8 mouse cellular contexts compared by ENCODE assay signal in the genomic region with DNA sequence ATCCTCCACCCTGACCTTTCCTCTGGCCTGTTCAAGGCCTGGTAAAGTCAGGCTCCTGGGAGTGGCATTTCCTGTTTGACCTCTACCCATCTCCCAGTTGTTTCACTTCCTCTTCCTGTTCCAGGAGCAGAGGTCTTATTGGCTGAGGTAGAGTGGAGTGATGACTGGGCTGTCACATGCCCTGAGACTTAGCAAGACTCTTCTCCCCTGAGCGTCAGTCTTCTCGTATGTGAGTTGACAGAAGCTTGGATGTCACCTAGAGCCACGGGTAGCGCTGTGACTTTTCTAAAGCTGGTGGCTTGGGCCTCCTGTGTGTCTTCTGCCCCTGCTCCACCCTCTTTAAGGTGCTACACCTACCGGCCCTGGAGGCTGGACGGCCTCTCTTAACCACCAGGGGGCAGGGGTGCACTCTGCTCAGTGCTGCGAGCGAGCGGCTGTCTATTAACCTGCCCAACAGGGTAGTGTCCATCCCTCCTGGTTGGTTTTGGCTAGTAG. TPM values are rescaled to one million over a fixed set of nuclear protein-coding genes. Genes with fewer than 3 reads are reported as not detected.
DNase-seq lines count a peak whose midpoint lies in the region; ATAC-seq and TF ChIP-seq lines count a peak whose summit lies in the region.

No protein-coding gene starts in this region.

- no peak overlapping the region for H3K4me3 ChIP-seq in heart, embryonic 11.5 days (ENCODE audit: low read depth, low read length)
- H3K4me3 ChIP-seq in bone marrow, adult 2 months (replicated peaks; ENCODE audit: control insufficient read depth, low read depth, low read length), result peak overlapping the region; percentile 36
- no peak overlapping the region for H3K4me3 ChIP-seq in forebrain, postnatal 0 days (ENCODE audit: low read depth, low read length)
- no peak overlapping the region for H3K4me3 ChIP-seq in hindbrain, postnatal 0 days (ENCODE audit: low read length)

- peaks cover 3% of the 10 kb centered on the region; the same call in 1 of the 2 replicates for H3K27me3 ChIP-seq in heart, embryonic 11.5 days (ENCODE audit: control insufficient read depth, insufficient read depth, low read length)
- H3K27me3 ChIP-seq in forebrain, postnatal 0 days (ENCODE audit: insufficient read depth, low read length), result no peaks in the 10 kb centered on the region
- no peaks in the 10 kb centered on the region for H3K27me3 ChIP-seq in hindbrain, postnatal 0 days (ENCODE audit: insufficient read depth, low read length)

- TF ChIP-seq POLR2A in bone marrow, adult 2 months (IDR thresholded peaks at IDR 0.05; ENCODE audit: borderline replicate concordance, control insufficient read depth, low read depth, low read length), result peak; percentile 60; the same call in 1 of the 2 replicates

- H3K27ac ChIP-seq in heart, embryonic 11.5 days (ENCODE audit: low read depth, low read length), result no peak overlapping the region
- peak overlapping the region; percentile 95 for H3K27ac ChIP-seq in bone marrow, adult 2 months (ENCODE audit: control insufficient read depth, insufficient read depth, low read depth, low read length, poor library complexity)
- H3K27ac ChIP-seq in forebrain, postnatal 0 days (ENCODE audit: low read depth, low read length), result no peak overlapping the region
- H3K27ac ChIP-seq in hindbrain, postnatal 0 days, result no peak overlapping the region

- no peak for ATAC-seq in heart, embryonic 11.5 days (replicated peaks; ENCODE audit: insufficient number of reproducible peaks, low FRiP score, low TSS enrichment)
- peak; percentile 53 for ATAC-seq in forebrain, postnatal 0 days
- peak; percentile 64 for ATAC-seq in hindbrain, postnatal 0 days

- H3K36me3 ChIP-seq in heart, embryonic 11.5 days (ENCODE audit: control insufficient read depth, insufficient read depth, low read length), result peaks cover 11% of the 10 kb centered on the region; the same call in 1 of the 2 replicates
- peaks cover 24% of the 10 kb centered on the region for H3K36me3 ChIP-seq in forebrain, postnatal 0 days (ENCODE audit: insufficient read depth)
- peaks cover 18% of the 10 kb centered on the region for H3K36me3 ChIP-seq in hindbrain, postnatal 0 days (ENCODE audit: insufficient read depth, low read length)

- peak; percentile 87 for TF ChIP-seq CTCF in bone marrow, adult 2 months (IDR thresholded peaks at IDR 0.05; ENCODE audit: control insufficient read depth, insufficient read depth, low read length)
- TF ChIP-seq CTCF in forebrain, postnatal 0 days (IDR thresholded peaks at IDR 0.05; ENCODE audit: low read depth), result peak; percentile 86
- TF ChIP-seq CTCF in hindbrain, postnatal 0 days (IDR thresholded peaks at IDR 0.05; ENCODE audit: low read depth), result peak; percentile 92

- 26% methylated on average over 9 of the region's 9 CpGs for WGBS in heart, embryonic 11.5 days (ENCODE audit: insufficient replicate concordance)
- 5% methylated on average over 9 of the region's 9 CpGs for WGBS in bone marrow, adult 2 months
- 17% methylated on average over 9 of the region's 9 CpGs for WGBS in forebrain, postnatal 0 days
- 28% methylated on average over 9 of the region's 9 CpGs for WGBS in hindbrain, postnatal 0 days

- intact Hi-C loops in left cerebral cortex, postnatal 36 days (cut with DNase I), result loop anchor here (1.0 kb wide), 1 partner anchor 69 kb away; no protein-coding TSS in a partner anchor

- H3K4me1 ChIP-seq in heart, embryonic 11.5 days (ENCODE audit: control insufficient read depth, insufficient read depth, low read length), result peaks cover 9% of the 10 kb centered on the region
- H3K4me1 ChIP-seq in bone marrow, adult 2 months (ENCODE audit: control insufficient read depth, insufficient read depth, low read length), result peaks cover 8% of the 10 kb centered on the region
- H3K4me1 ChIP-seq in forebrain, postnatal 0 days (ENCODE audit: insufficient read depth), result peaks cover 3% of the 10 kb centered on the region; the same call in 1 of the 2 replicates
- peaks cover 9% of the 10 kb centered on the region; the same call in 1 of the 2 replicates for H3K4me1 ChIP-seq in hindbrain, postnatal 0 days (ENCODE audit: insufficient read depth, low read length)

- no peaks in the 10 kb centered on the region for H3K9me3 ChIP-seq in heart, embryonic 11.5 days (replicated peaks; ENCODE audit: control insufficient read depth, low read length)
- no peaks in the 10 kb centered on the region for H3K9me3 ChIP-seq in forebrain, postnatal 0 days (ENCODE audit: low read length)
- H3K9me3 ChIP-seq in hindbrain, postnatal 0 days (ENCODE audit: low read length), result no peaks in the 10 kb centered on the region

- no peak overlapping the region for H3K4me2 ChIP-seq in heart, embryonic 11.5 days
- no peak overlapping the region for H3K4me2 ChIP-seq in forebrain, postnatal 0 days (ENCODE audit: low read depth)
- no peak overlapping the region for H3K4me2 ChIP-seq in hindbrain, postnatal 0 days (ENCODE audit: low read depth, low read length)

- peak; percentile 97 for DNase-seq in heart, adult 11 months
- peak; percentile 60 for DNase-seq in forebrain, postnatal 0 days
- DNase-seq in hindbrain, postnatal 0 days (ENCODE audit: low spot score), result peak; percentile 75
- peak; percentile 55 to 65 for DNase-seq in left cerebral cortex, postnatal 36 days (ENCODE audit: low spot score in 2 of 2)
- DNase-seq in mesoderm, embryonic 11.5 days (ENCODE audit: low read depth, low spot score), result peak; percentile 60
- peak; percentile 61 to 79 for DNase-seq in spleen, postnatal 14 days (ENCODE audit: low spot score in 2 of 2)

- H3K9ac ChIP-seq in heart, embryonic 11.5 days (ENCODE audit: low read depth, low read length), result no peak overlapping the region
- no peak overlapping the region for H3K9ac ChIP-seq in forebrain, postnatal 0 days
- H3K9ac ChIP-seq in hindbrain, postnatal 0 days (replicated peaks; ENCODE audit: low read length), result no peak overlapping the region

RNA-seq across cellular contexts. Expression of a gene that starts 6.8 kb away (rescaled TPM):
- polyA plus RNA-seq in heart, embryonic 11.5 days (2014; fragmentation: Nextera tagmentation; extraction: Ambion mirVana), result 69.4 and 85.1 TPM in 2 replicates
- polyA plus RNA-seq in bone marrow, adult 2 months (2011; ENCODE audit: insufficient read depth, insufficient read length, low replicate concordance, missing spikeins), result 603 and 838 TPM in 2 replicates
- total RNA-seq in forebrain, postnatal 0 days (2014; rRNA removed), result 104 and 111 TPM in 2 replicates
- 232 and 248 TPM in 2 replicates for polyA plus RNA-seq in forebrain, postnatal 0 days (2015; fragmentation: Nextera tagmentation; extraction: Ambion mirVana)
- 64.6 and 73.8 TPM in 2 replicates for total RNA-seq in hindbrain, postnatal 0 days (2014; rRNA removed)
- 237 and 246 TPM in 2 replicates for polyA plus RNA-seq in hindbrain, postnatal 0 days (2015; fragmentation: Nextera tagmentation; extraction: Ambion mirVana)
- total RNA-seq in left cerebral cortex, postnatal 36 days (2021), result 100 to 1,000 TPM; 215 to 247 TPM

RNA-seq across cellular contexts. Expression of a gene that starts 7.7 kb away (rescaled TPM):
- polyA plus RNA-seq in heart, embryonic 11.5 days (2014; fragmentation: Nextera tagmentation; extraction: Ambion mirVana), result 65.4 and 66.9 TPM in 2 replicates
- polyA plus RNA-seq in bone marrow, adult 2 months (2011; ENCODE audit: insufficient read depth, insufficient read length, low replicate concordance, missing spikeins), result 7.5 and 13.1 TPM in 2 replicates
- total RNA-seq in forebrain, postnatal 0 days (2014; rRNA removed), result 83.0 and 100 TPM in 2 replicates
- 81.1 and 81.4 TPM in 2 replicates for polyA plus RNA-seq in forebrain, postnatal 0 days (2015; fragmentation: Nextera tagmentation; extraction: Ambion mirVana)
- total RNA-seq in hindbrain, postnatal 0 days (2014; rRNA removed), result 125 and 131 TPM in 2 replicates
- 77.5 and 82.1 TPM in 2 replicates for polyA plus RNA-seq in hindbrain, postnatal 0 days (2015; fragmentation: Nextera tagmentation; extraction: Ambion mirVana)
- 10 to 100 TPM; 13.1 to 13.7 TPM for total RNA-seq in left cerebral cortex, postnatal 36 days (2021)

RNA-seq across cellular contexts. Expression of a gene that starts 52.0 kb away (rescaled TPM):
- polyA plus RNA-seq in heart, embryonic 11.5 days (2014; fragmentation: Nextera tagmentation; extraction: Ambion mirVana), result 15.7 and 19.0 TPM in 2 replicates
- 25.0 and 35.7 TPM in 2 replicates for polyA plus RNA-seq in bone marrow, adult 2 months (2011; ENCODE audit: insufficient read depth, insufficient read length, low replicate concordance, missing spikeins)
- total RNA-seq in forebrain, postnatal 0 days (2014; rRNA removed), result 37.3 and 41.5 TPM in 2 replicates
- 44.8 and 56.2 TPM in 2 replicates for polyA plus RNA-seq in forebrain, postnatal 0 days (2015; fragmentation: Nextera tagmentation; extraction: Ambion mirVana)
- 95.3 and 125 TPM in 2 replicates for total RNA-seq in hindbrain, postnatal 0 days (2014; rRNA removed)
- 121 and 146 TPM in 2 replicates for polyA plus RNA-seq in hindbrain, postnatal 0 days (2015; fragmentation: Nextera tagmentation; extraction: Ambion mirVana)
- 100 to 1,000 TPM; 167 to 298 TPM for total RNA-seq in left cerebral cortex, postnatal 36 days (2021)
